Mouse (Mus musculus): ENCODE results near the gene 4930432M17Rik.

- TF ChIP-seq CTCF (IDR thresholded peaks at IDR 0.05; ENCODE audit: low read depth, low read length) (no peak), POLR2A (IDR thresholded peaks at IDR 0.05; ENCODE audit: extremely low read depth, insufficient read depth, low read length) (no peak)
Observed at GRCm38 (mm10) chr3:121721691-121722070, 51.1 kb downstream of the 4930432M17Rik start.

Data from liver, adult 2 months (tissue).